Mouse (Mus musculus) megakaryocyte, embryonic 14.5 days (primary cell): ENCODE data around the gene Epha1.

Source experiments
- FLI1 ChIP-seq: IDR thresholded peaks from 2 replicates; pipeline ENCODE4 v1.6.1; 2012; ENCODE audit warnings: low read length, inconsistent platforms, mixed read lengths
- GATA1 ChIP-seq: IDR thresholded peaks from 3 replicates; pipeline ENCODE4 v1.6.1; 2012; ENCODE audit warnings: mixed read lengths, low read length, inconsistent platforms, borderline replicate concordance

DNA sequence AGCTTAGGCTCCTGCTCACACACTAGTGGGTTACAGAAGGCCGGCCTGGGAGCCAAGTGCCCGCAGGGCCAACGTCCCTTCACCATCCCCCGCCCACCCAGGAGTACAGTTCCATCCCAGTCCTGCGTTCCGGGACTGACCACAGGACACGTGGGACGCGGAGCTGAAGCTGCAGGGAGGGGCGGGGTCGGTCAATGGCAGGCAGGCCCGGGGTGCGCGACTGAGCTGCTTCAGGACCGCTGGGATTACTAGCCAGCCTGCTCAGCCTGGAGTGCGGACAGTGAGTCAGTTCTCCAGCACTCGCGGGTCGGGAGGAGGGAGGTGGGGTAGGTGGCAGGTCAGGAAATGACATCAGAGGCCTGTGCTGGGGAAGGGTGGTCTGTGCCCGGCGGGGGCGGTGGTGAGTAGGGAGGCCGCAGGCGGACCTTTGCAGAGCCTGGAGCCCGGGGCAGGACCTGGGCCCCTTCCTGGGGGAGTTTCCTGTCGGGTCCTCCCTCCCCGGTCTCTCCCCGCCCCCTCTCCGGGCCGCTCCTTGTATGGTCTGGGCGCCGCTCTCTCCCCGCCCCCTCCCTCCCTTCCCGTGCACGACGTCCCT lies 23.5 kb downstream of the Epha1 start, which contains the start of gene Zyx:
- TF ChIP-seq GATA1, result no peak
- peak; percentile 71 for TF ChIP-seq FLI1
